ENCODE assay signal across 8 mouse cellular contexts in genomic region chr2:104591141-104591540, GRCm38 (mm10). TPM values are rescaled to one million over a fixed set of nuclear protein-coding genes. Genes with fewer than 3 reads are reported as not detected.
DNase-seq lines count a peak whose midpoint lies in the region; ATAC-seq and TF ChIP-seq lines count a peak whose summit lies in the region.

No protein-coding gene starts in this region.

- H3K9me3 ChIP-seq in heart, postnatal 0 days (replicated peaks; ENCODE audit: control insufficient read depth, low read length) = no peaks in the 10 kb centered on the region
- H3K9me3 ChIP-seq in hindbrain, embryonic 10.5 days = no peaks in the 10 kb centered on the region
- no peaks in the 10 kb centered on the region for H3K9me3 ChIP-seq in midbrain, embryonic 13.5 days

- no peaks in the 10 kb centered on the region for H3K27me3 ChIP-seq in heart, postnatal 0 days (ENCODE audit: control insufficient read depth, insufficient read depth, low read length)
- H3K27me3 ChIP-seq in hindbrain, embryonic 10.5 days (ENCODE audit: insufficient read depth, poor library complexity, severe bottlenecking) = no peaks in the 10 kb centered on the region
- no peaks in the 10 kb centered on the region for H3K27me3 ChIP-seq in midbrain, embryonic 13.5 days

- peak overlapping the region; percentile 100 for H3K9ac ChIP-seq in heart, postnatal 0 days (replicated peaks; ENCODE audit: low read depth, low read length)
- H3K9ac ChIP-seq in midbrain, embryonic 13.5 days (replicated peaks) = peak overlapping the region; percentile 87

- intact Hi-C loops in left cerebral cortex, postnatal 25 days (cut with DNase I) = loop anchor here (1.0 kb wide), 1 partner anchor 97 kb away; the partner anchor contains the start of gene Hipk3

- peak overlapping the region; percentile 100 for H3K4me3 ChIP-seq in heart, postnatal 0 days (ENCODE audit: low read depth, low read length)
- peak overlapping the region; percentile 77 for H3K4me3 ChIP-seq in hindbrain, embryonic 10.5 days
- peak overlapping the region; percentile 74 for H3K4me3 ChIP-seq in midbrain, embryonic 13.5 days (replicated peaks)

- H3K4me2 ChIP-seq in heart, postnatal 0 days (ENCODE audit: low read depth, low read length) = peak overlapping the region; percentile 84
- peak overlapping the region; percentile 81 for H3K4me2 ChIP-seq in midbrain, embryonic 13.5 days (replicated peaks)

- no peak for TF ChIP-seq CTCF in heart, postnatal 0 days (IDR thresholded peaks at IDR 0.05; ENCODE audit: low read depth)

- no peak for ATAC-seq in heart, postnatal 0 days (ENCODE audit: insufficient read depth, low read depth)
- ATAC-seq in midbrain, embryonic 13.5 days = no peak

- TF ChIP-seq EP300 in heart, postnatal 0 days (IDR thresholded peaks at IDR 0.05; ENCODE audit: low read depth) = no peak

- peaks cover 15% of the 10 kb centered on the region for H3K4me1 ChIP-seq in heart, postnatal 0 days (ENCODE audit: control insufficient read depth, insufficient read depth)
- peaks cover 21% of the 10 kb centered on the region for H3K4me1 ChIP-seq in hindbrain, embryonic 10.5 days (replicated peaks)
- peaks cover 32% of the 10 kb centered on the region for H3K4me1 ChIP-seq in midbrain, embryonic 13.5 days (replicated peaks)

- WGBS in heart, postnatal 0 days = 0% methylated on average over 6 of the region's 6 CpGs
- 1% methylated on average over 6 of the region's 6 CpGs for WGBS in hindbrain, embryonic 10.5 days
- 0% methylated on average over 6 of the region's 6 CpGs for WGBS in midbrain, embryonic 13.5 days

- no peaks in the 10 kb centered on the region for H3K36me3 ChIP-seq in heart, postnatal 0 days (replicated peaks; ENCODE audit: control insufficient read depth, insufficient read depth, low read length)
- peaks cover 7% of the 10 kb centered on the region; the same call in 1 of the 2 replicates for H3K36me3 ChIP-seq in hindbrain, embryonic 10.5 days
- no peaks in the 10 kb centered on the region for H3K36me3 ChIP-seq in midbrain, embryonic 13.5 days

- DNase-seq in heart, postnatal 0 days (ENCODE audit: low spot score) = no peak
- DNase-seq in heart, postnatal 4 days = no peak
- DNase-seq in adipocyte (ENCODE audit: low spot score) = peak; percentile 58
- DNase-seq in hindbrain, embryonic 10.5 days (ENCODE audit: low spot score) = no peak
- no peak for DNase-seq in B cell, adult 2 months
- no peak for DNase-seq in adrenal gland, adult 18-20 months (ENCODE audit: low spot score in 2 of 2)
- no peak for DNase-seq in left cerebral cortex, postnatal 25 days (ENCODE audit: low spot score in 2 of 2)

- H3K27ac ChIP-seq in heart, postnatal 0 days (ENCODE audit: low read depth) = peak overlapping the region; percentile 98
- H3K27ac ChIP-seq in hindbrain, embryonic 10.5 days = peak overlapping the region; percentile 93
- H3K27ac ChIP-seq in midbrain, embryonic 13.5 days = peak overlapping the region; percentile 92

RNA-seq across cellular contexts. Expression of gene Cstf3, which starts 0.8 kb away (rescaled TPM):
- 6.4 and 12.6 TPM in 2 replicates for total RNA-seq in heart, postnatal 0 days (2014; rRNA removed; ENCODE audit: low replicate concordance)
- 29.3 and 37.3 TPM in 2 replicates for polyA plus RNA-seq in heart, postnatal 0 days (2015; fragmentation: Nextera tagmentation; extraction: Ambion mirVana)
- 10 to 100 TPM; 32.9 to 37.7 TPM for total RNA-seq in heart, postnatal 4 days (2021)
- polyA plus RNA-seq in hindbrain, embryonic 10.5 days (2016; fragmentation: Nextera tagmentation; extraction: Ambion mirVana) = 86.4 and 89.8 TPM in 2 replicates
- 109 and 127 TPM in 2 replicates for polyA plus RNA-seq in midbrain, embryonic 13.5 days (2015; fragmentation: Nextera tagmentation; extraction: Ambion mirVana)
- total RNA-seq in adrenal gland, adult 18-20 months (2021) = 10 to 100 TPM; 30.3 to 40.6 TPM
- 10 to 100 TPM; 41.6 to 43.7 TPM for total RNA-seq in left cerebral cortex, postnatal 25 days (2021)
